Mouse (Mus musculus) thymus, adult 2 months (tissue): ENCODE results near the gene Ceacam3.

Source experiments
- CTCF ChIP-seq: fragments of 200-500 bp; IDR thresholded peaks from 2 replicates; pipeline ENCODE4 v1.5.1; 2012; ENCODE audit warnings: mild to moderate bottlenecking, control low read depth, low read length, moderate library complexity, borderline replicate concordance; ENCODE audit not compliant: control insufficient read depth, poor library complexity, insufficient read depth; ENCODE audit errors: extremely low read depth
- POLR2A ChIP-seq: fragments of 200-500 bp; IDR thresholded peaks from 2 replicates; pipeline ENCODE4 v1.6.1; 2012; ENCODE audit warnings: mild to moderate bottlenecking, low read length, control low read depth, moderate library complexity; ENCODE audit not compliant: control insufficient read depth, poor library complexity, insufficient read depth; ENCODE audit errors: extremely low read depth

DNA sequence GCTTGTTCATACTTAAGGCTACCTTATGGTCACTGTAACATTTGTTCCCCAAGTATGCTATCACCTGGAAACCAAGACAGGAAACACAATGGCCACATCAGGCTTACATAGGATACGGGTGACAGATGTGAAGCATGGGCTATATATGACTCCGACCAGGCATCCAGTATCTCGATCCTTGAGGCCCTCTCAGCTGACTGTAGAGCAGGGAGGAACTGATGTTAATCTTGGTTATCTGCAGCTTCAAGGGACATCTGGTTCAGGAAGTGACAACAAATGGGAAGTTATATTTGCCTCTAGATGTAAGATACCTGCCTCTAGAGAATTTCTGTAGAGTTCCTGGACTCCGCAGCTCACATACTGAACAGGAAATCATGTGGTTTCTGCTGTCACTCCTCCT is 21.7 kb downstream of the Ceacam3 start:
- TF ChIP-seq POLR2A (no peak), CTCF (no peak)
